In genomic region chr9:65179817-65180624, GRCm38 (mm10) we compare ENCODE assay signal across 11 mouse cellular contexts. TPM values are rescaled to one million over a fixed set of nuclear protein-coding genes. Genes with fewer than 3 reads are reported as not detected.
A peak's percentile ranks its signal among the peaks of the same experiment; 100 is the strongest.
DNase-seq lines count a peak whose midpoint lies in the region; ATAC-seq and TF ChIP-seq lines count a peak whose summit lies in the region.
"Had no signal": no experiment of that assay in that cellular context is flagged by ENCODE, and none has a peak within 500 bp of the region (broad histone marks: within the 10 kb centered on the region; RNA-seq: fewer than 3 reads in every experiment).

No protein-coding gene starts in this region.

- intact Hi-C loops in left cerebral cortex, postnatal 25 days (cut with DNase I) = no loop called here

- ATAC-seq in cerebellum, adult (ENCODE audit: insufficient number of reproducible peaks, low FRiP score, low TSS enrichment) = no peak

- whole genome bisulfite sequencing in hindbrain, embryonic 10.5 days = 29% methylated on average over 17 of the region's 17 CpGs
- WGBS in midbrain, embryonic 10.5 days = 26% methylated on average over 17 of the region's 17 CpGs

- H3K36me3 ChIP-seq in ES-Bruce4 (ENCODE audit: control insufficient read depth, insufficient read depth, low read length, poor library complexity, severe bottlenecking) = no peaks in the 10 kb centered on the region
- H3K36me3 ChIP-seq in hindbrain, embryonic 10.5 days = peaks cover 77% of the 10 kb centered on the region
- peaks cover 79% of the 10 kb centered on the region for H3K36me3 ChIP-seq in midbrain, embryonic 10.5 days

- no peaks in the 10 kb centered on the region for H3K27me3 ChIP-seq in ES-Bruce4 (ENCODE audit: control insufficient read depth, insufficient read depth, low read length, poor library complexity, severe bottlenecking)
- H3K27me3 ChIP-seq in hindbrain, embryonic 10.5 days (ENCODE audit: insufficient read depth, poor library complexity, severe bottlenecking) = no peaks in the 10 kb centered on the region
- no peaks in the 10 kb centered on the region for H3K27me3 ChIP-seq in midbrain, embryonic 10.5 days (ENCODE audit: low read depth, poor library complexity, severe bottlenecking)

- no peak for TF ChIP-seq EP300 in ES-Bruce4 (IDR thresholded peaks at IDR 0.05; ENCODE audit: insufficient read depth, low read depth, low read length)

- peak overlapping the region; percentile 19; the same call in 1 of the 2 replicates for H3K4me3 ChIP-seq in ES-Bruce4 (ENCODE audit: low read depth, low read length)
- H3K4me3 ChIP-seq in hindbrain, embryonic 10.5 days = peak overlapping the region; percentile 39
- H3K4me3 ChIP-seq in midbrain, embryonic 10.5 days = peak overlapping the region; percentile 44
- H3K4me3 ChIP-seq: myocyte had no signal

- H3K9me3 ChIP-seq in ES-Bruce4 (replicated peaks; ENCODE audit: control insufficient read depth, insufficient read depth, low read length, poor library complexity, severe bottlenecking) = no peaks in the 10 kb centered on the region
- no peaks in the 10 kb centered on the region for H3K9me3 ChIP-seq in hindbrain, embryonic 10.5 days
- no peaks in the 10 kb centered on the region for H3K9me3 ChIP-seq in midbrain, embryonic 10.5 days (replicated peaks)

- peaks cover 19% of the 10 kb centered on the region for H3K4me1 ChIP-seq in ES-Bruce4 (ENCODE audit: control insufficient read depth, insufficient read depth, low read length)
- H3K4me1 ChIP-seq in hindbrain, embryonic 10.5 days (replicated peaks) = peaks cover 94% of the 10 kb centered on the region
- H3K4me1 ChIP-seq in midbrain, embryonic 10.5 days = peaks cover 98% of the 10 kb centered on the region

- H3K9ac ChIP-seq in ES-Bruce4 (ENCODE audit: low read depth, poor library complexity, severe bottlenecking) = no peak overlapping the region

- no peak overlapping the region for H3K27ac ChIP-seq in ES-Bruce4 (ENCODE audit: insufficient read depth, low read length)
- peak overlapping the region; percentile 95 for H3K27ac ChIP-seq in hindbrain, embryonic 10.5 days
- H3K27ac ChIP-seq in midbrain, embryonic 10.5 days (replicated peaks) = peak overlapping the region; percentile 95

- TF ChIP-seq CTCF in ES-Bruce4 (IDR thresholded peaks at IDR 0.05; ENCODE audit: low read depth, low read length) = no peak

- no peak for TF ChIP-seq POLR2A in ES-Bruce4 (IDR thresholded peaks at IDR 0.05; ENCODE audit: insufficient read depth, low read length)

- DNase-seq in embryo, embryonic 10.5 days (ENCODE audit: low spot score) = peak; percentile 64
- no peak for DNase-seq in embryo, embryonic 9.5 days (ENCODE audit: extremely low spot score)
- DNase-seq in hindbrain, embryonic 10.5 days (ENCODE audit: low spot score) = no peak
- no peak for DNase-seq in midbrain, embryonic 10.5 days (ENCODE audit: low spot score)
- DNase-seq in layer of hippocampus, adult 9-11 months = no peak
- DNase-seq in left cerebral cortex, postnatal 25 days (ENCODE audit: low spot score in 2 of 2) = no peak
- DNase-seq: adrenal gland, postnatal 10 days; thymus, postnatal 4 days had no signal

RNA-seq across cellular contexts. Expression of gene Parp16, which starts 15.1 kb away (rescaled TPM):
- 5.7 and 7.1 TPM in 2 replicates for polyA plus RNA-seq in ES-Bruce4 (2011; ENCODE audit: insufficient read depth, insufficient read length, low read depth, missing spikeins)
- 7.7 and 8.0 TPM in 2 replicates for polyA plus RNA-seq in hindbrain, embryonic 10.5 days (2016; fragmentation: Nextera tagmentation; extraction: Ambion mirVana)
- 7.2 and 7.9 TPM in 2 replicates for polyA plus RNA-seq in midbrain, embryonic 10.5 days (2016; fragmentation: Nextera tagmentation; extraction: Ambion mirVana)
- 1 to 10 TPM; 3.3 to 3.6 TPM for total RNA-seq in left cerebral cortex, postnatal 25 days (2021)

RNA-seq across cellular contexts. Expression of gene Igdcc3, which starts 39.0 kb away (rescaled TPM):
- 8.6 and 8.9 TPM in 2 replicates for polyA plus RNA-seq in ES-Bruce4 (2011; ENCODE audit: insufficient read depth, insufficient read length, low read depth, missing spikeins)
- polyA plus RNA-seq in hindbrain, embryonic 10.5 days (2016; fragmentation: Nextera tagmentation; extraction: Ambion mirVana) = 218 and 357 TPM in 2 replicates
- polyA plus RNA-seq in midbrain, embryonic 10.5 days (2016; fragmentation: Nextera tagmentation; extraction: Ambion mirVana) = 334 and 450 TPM in 2 replicates
- 1 to 10 TPM; 1.5 to 2.2 TPM for total RNA-seq in left cerebral cortex, postnatal 25 days (2021)
- polyA plus RNA-seq: myocyte had no signal

Comparison
In these comparisons a context has a peak if more than half of its experiments do, and no peak if none do; other contexts are left out.
1. RNA of gene Igdcc3, which starts 39.0 kb away (polyA plus RNA-seq): 334 to 450 TPM in midbrain, embryonic 10.5 days and 218 to 357 TPM in hindbrain, embryonic 10.5 days; 8.6 to 8.9 TPM in ES-Bruce4; every median in the first group is over 10 times any median in the second.
2. Peak in every context shown above with its lines, with median percentiles within 50 percentile points of each other: H3K4me3 ChIP-seq.